Mouse (Mus musculus): ENCODE measurements at regions not wholly inside any gene's neighbourhood (a gene's known extent, or its start where the extent isn't known, plus 50 kb on each side); places are given as distances from the start of the nearest gene placed in this dataset.
A peak's percentile ranks its signal among the peaks of the same experiment; 100 is the strongest.

DNA sequence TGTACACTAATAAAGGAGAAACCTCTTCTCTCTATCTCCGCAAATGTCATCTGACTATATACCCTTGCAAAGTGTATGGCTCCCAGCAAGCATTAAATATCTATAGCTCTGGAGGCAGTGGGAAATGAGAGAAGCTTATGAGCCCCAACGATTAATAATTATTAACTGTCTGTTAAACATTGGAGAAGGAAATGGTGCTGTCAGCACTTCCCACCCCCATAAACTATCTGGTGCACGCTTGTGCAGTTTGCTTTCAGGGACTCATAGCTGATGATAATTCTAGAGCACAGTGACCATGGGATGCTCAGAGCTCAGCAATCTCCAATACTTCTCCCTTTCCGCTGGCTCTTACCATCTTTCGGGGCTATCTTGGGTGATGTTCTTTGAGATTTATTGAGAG, 541.2 kb downstream of the Grxcr1 start:
- no peak for DNase-seq

DNA sequence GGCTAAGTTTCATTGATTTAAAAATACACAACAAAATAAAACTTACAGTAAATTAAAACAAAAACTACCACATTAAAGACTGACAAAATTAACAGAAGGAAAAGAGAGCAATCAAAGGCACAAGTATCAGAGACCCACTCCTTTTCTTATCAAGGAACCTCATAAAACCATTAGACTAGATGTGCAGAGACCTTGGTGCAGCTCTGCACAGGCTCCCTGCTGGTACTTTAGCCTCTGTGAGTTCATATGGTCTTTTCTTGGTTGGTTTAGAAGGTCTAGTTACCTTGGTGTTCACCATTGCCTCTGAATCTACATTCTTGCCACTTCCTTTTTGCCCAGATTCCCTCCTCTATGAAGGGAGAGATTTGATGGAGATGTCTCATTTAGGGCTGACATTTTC, 544.2 kb downstream of the Grxcr1 start:
- no peak for DNase-seq

DNA sequence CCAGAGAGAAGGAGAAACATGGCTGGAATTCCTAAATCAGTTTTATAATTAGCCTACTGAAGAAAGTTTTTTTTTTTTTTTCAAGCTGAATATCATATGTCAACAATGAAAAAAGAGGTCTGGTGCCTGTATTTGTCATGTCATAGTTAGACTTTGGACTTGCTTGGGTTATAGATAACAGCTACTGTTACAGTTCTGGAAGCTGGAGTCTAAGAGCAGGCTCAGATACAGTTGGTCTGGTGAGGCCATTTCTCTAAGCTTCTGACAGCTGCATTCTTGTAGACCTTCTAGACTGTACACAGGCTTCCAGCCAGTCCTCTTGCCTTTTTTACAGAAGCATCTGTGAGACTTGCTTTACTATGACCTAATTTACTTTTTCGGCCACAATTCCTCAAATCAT, 546.9 kb downstream of the Grxcr1 start:
- DNase-seq = no peak

- DNase-seq = no peak
Measured at GRCm38 (mm10) chr5:68592423-68592822, 560.8 kb downstream of the Grxcr1 start.

DNA sequence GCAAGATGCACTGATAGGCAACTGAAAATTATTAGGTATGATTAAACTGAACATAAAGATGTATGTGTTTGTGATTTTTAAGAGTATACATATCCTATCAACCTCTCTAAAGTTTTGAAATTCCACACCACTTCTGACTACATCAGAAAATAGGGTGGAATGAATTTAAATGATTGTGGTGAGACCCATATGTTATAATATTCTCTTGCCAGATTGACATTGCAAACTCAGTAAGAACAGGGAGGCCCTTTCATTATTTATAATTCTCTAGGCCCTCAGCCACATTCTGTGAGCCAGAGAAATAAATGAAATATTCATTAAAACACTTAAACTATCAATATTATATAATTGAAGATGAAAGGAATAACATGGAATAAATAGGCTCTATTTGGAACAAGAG, 586.8 kb downstream of the Grxcr1 start:
- DNase-seq = no peak

DNA sequence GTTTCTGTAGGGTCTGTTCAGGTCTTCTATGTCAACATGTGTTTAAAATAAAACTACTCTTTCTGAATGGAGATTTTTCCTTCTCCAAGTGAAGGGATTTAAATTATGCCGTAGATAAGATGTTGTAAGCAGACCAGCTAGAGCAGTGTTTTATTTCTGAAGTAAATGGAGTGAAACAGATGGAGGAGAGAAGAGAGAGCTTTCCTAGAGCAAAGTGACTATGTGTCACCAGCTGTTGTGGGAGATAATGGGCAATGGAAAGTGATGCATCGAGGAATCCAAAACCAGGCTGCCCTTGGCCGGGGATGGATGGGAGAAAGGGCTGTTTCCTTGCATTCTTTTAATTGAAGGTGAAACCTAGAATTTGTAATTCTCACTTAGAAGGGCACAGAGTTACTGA, 603.8 kb downstream of the Grxcr1 start:
- DNase-seq = no peak

- no peak for DNase-seq
Measured at GRCm38 (mm10) chr5:68672834-68673233, 641.2 kb downstream of the Grxcr1 start.

DNA sequence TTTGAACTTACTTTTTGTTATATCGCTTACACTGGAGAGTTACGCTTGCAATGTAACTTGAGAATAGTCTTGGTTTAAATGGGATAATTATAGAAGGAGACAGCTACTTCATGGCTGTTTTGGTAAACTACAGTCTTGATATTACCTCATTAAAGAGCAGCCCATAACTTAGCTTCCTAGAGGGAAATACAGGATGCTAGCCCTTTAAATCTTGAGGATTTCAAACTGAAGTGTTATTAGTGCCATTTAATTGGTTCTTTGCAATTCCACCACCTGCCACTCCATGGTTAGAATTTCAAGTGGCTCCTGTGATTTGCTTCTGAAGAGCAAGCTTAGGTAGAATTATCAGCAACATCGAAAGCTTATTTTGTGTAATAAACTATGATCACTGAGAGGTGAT, 640.1 kb downstream of the Kctd8 start:
- no peak for DNase-seq

DNA sequence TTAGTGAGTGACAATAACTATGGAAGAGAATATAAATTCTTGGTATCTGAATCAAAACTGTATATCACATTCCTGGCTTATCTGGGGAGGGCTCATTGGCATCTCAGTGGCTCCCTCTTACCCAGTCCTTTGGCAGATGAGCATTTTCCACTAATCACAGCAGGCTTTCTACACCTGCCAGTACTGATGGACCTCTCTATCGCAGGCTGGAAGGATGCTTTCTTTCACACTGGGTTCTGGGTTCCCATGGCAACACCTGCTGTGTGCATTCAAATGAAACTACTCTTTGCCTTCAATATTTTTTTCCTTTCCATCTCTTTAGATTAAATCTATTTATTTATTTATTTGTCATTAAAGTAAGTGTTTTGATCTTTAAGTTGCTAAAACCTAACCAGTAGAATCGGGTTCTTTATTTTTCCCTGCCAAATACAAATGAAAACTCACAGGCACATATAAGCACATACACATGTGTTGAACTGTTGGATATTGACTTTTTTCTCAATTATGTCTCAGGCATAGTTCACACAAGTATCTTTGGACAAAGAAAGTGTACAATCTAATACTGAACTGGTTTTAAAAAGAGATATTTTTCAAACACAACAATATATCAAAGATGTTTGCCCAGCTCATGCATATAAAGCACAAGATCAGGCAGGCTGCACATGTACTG, 635.9 kb downstream of the Kctd8 start:
- DNase-seq = peak; percentile 3

GRCm38 (mm10) chr5:68726733-68727132, 614.7 kb downstream of the Kctd8 start:
- no peak for DNase-seq

GRCm38 (mm10) chr5:68735186-68735585, 606.3 kb downstream of the Kctd8 start:
- peak; percentile 31 for DNase-seq

- DNase-seq = no peak
Measured at GRCm38 (mm10) chr5:68750499-68750898, 591.0 kb downstream of the Kctd8 start.

DNA sequence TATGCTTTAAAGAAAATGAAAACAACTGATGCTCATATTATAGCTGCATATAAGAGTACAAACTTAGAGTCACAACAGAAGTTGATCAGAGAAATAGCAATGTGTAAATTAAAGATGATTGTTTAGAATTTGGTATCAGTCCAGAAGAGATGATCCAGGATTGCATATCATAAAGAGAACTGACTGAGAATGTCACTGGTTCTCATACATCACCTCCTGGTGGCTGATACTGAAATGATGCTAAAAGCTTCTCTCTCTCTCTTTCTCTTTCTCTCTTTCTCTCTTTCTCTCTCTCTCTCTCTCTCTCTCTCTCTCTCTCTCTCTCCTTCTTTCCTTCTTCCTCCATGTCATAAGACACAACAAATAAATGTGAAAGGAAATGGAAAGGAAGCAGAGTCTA, 588.5 kb downstream of the Kctd8 start:
- DNase-seq = no peak
